Mouse (Mus musculus) intestine, embryonic 14.5 days (tissue): ENCODE results near the gene Slc17a7. TPM values are rescaled to one million over a fixed set of nuclear protein-coding genes. Genes with fewer than 3 reads are reported as not detected.
A peak's percentile ranks its signal among the peaks of the same experiment; 100 is the strongest.

Source experiments
- ATAC-seq: fragments of 200-750 bp; cut with Nextera tagmentation; replicated peaks from 2 replicates; pipeline ENCODE4 v1.8.0; 2017; ENCODE audit warnings: low read depth, moderate number of reproducible peaks, moderate TSS enrichment, moderate library complexity; ENCODE audit not compliant: low FRiP score, low TSS enrichment
- DNase-seq: peaks from one replicate; pipeline ENCODE4 v3.0.0-alpha.2; 2018; ENCODE audit warnings: low spot score
- H3K27ac ChIP-seq: fragments of 300-500 bp; sonication (generic); 2 replicates; pipeline ENCODE4 v1.5.1; 2014; ENCODE audit warnings: low read depth, mild to moderate bottlenecking, control low read depth
- H3K27me3 ChIP-seq: fragments of 300-500 bp; sonication (generic); replicated peaks from 2 replicates; pipeline ENCODE4 v1.6.1; 2014; ENCODE audit warnings: low read length, control low read depth; ENCODE audit not compliant: control insufficient read depth, insufficient read depth
- H3K36me3 ChIP-seq: fragments of 300-500 bp; sonication (generic); 2 replicates; pipeline ENCODE4 v1.6.1; 2014; ENCODE audit warnings: low read length, control low read depth; ENCODE audit not compliant: control insufficient read depth, insufficient read depth
- H3K4me1 ChIP-seq: fragments of 300-500 bp; sonication (generic); replicated peaks from 2 replicates; pipeline ENCODE4 v1.6.1; 2014; ENCODE audit warnings: low read length, control low read depth, mixed read lengths; ENCODE audit not compliant: control insufficient read depth, insufficient read depth
- H3K4me2 ChIP-seq: fragments of 300-500 bp; sonication (generic); 2 replicates; pipeline ENCODE4 v1.6.1; 2014; ENCODE audit warnings: low read length
- H3K4me3 ChIP-seq: fragments of 300-500 bp; sonication (generic); 2 replicates; pipeline ENCODE4 v1.5.1; 2014; ENCODE audit warnings: low read depth, low read length, control low read depth, mixed read lengths
- H3K9ac ChIP-seq: fragments of 300-500 bp; sonication (generic); 2 replicates; pipeline ENCODE4 v1.6.1; 2014; ENCODE audit warnings: mild to moderate bottlenecking, low read length
- H3K9me3 ChIP-seq: fragments of 300-500 bp; sonication (generic); 2 replicates; pipeline ENCODE4 v1.6.1; 2016; ENCODE audit warnings: low read length, control low read depth; ENCODE audit not compliant: control insufficient read depth
- WGBS: fragments of 180-500 bp; shearing (Covaris S2); extraction: QIAGEN DNeasy Blood & Tissue Kit; methylation state at CpG from one replicate; pipeline ENCODE4 v1.1.7; 2014; 5-methylcytosine and 5-hydroxymethylcytosine counted together
- polyA plus RNA-seq: library from polyadenylated mRNA; unstranded; fragments of >200 nt; fragmentation: Nextera tagmentation; extraction: Ambion mirVana; gene quantifications from 2 replicates; pipeline ENCODE4 v1.2.1, GENCODE M21; 2014

Gene Slc17a7
- polyA plus RNA-seq, 1 experiment from 2014 or later, result 0.07 TPM

DNA sequence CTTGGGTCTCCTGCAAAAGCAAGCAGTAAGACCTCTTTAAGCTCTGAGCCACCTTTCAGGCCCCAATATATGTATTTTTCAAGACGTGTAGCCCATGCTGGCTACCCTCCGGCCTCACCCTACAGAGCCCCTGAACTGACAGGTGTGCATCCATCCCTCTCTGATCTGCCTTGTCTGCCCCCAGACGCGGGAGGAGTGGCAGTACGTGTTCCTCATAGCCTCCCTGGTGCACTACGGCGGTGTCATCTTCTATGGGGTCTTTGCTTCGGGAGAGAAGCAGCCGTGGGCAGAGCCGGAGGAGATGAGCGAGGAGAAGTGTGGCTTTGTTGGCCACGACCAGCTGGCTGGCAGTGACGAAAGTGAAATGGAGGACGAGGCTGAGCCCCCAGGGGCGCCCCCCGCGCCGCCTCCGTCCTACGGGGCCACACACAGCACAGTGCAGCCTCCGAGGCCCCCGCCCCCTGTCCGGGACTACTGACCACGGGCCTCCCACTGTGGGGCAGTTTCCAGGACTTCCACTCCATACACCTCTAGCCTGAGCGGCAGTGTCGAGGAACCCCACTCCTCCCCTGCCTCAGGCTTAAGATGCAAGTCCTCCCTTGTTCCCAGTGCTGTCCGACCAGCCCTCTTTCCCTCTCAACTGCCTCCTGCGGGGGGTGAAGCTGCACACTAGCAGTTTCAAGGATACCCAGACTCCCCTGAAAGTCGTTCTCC lies 11.0 kb downstream of the Slc17a7 start:
- H3K4me3 ChIP-seq, result no peak overlapping the region

DNA sequence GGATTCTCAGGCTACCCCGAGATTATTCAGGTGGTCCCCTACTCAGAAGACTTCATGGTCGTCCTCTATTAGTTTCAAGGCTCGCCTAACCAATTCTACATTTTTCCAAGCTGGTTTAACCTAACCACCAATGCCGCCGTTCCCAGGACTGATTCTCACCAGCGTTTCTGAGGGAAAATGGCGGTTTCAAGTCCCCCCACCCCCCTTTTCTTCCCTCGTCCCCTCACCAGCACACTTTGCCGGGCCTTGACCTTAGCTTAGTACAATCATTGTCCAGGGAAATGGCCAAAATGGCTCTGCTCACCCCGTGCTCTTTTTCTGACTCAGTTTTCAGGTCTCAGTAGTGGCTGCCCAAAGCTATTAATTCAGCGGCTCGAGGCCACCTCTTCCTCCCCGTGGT lies 11.6 kb downstream of the Slc17a7 start:
- peaks cover 76% of the 10 kb centered on the region for H3K27me3 ChIP-seq
- H3K36me3 ChIP-seq, result no peaks in the 10 kb centered on the region
- peaks cover 3% of the 10 kb centered on the region for H3K9me3 ChIP-seq
- no peak overlapping the region for H3K4me3 ChIP-seq
- no peak overlapping the region for H3K4me2 ChIP-seq
- H3K4me1 ChIP-seq, result peaks cover 5% of the 10 kb centered on the region
- 3% methylated on average over 13 of the region's 13 CpGs for WGBS
- H3K9ac ChIP-seq, result no peak overlapping the region
- no peak for ATAC-seq
- no peak for DNase-seq
- no peak overlapping the region for H3K27ac ChIP-seq

More for the DNA sequence above, 11.0 kb downstream of the Slc17a7 start:
- Histone ChIP-seq H3K9ac (no peak overlapping the region), H3K36me3 (no peaks in the 10 kb centered on the region), H3K9me3 (peaks cover 10% of the 10 kb centered on the region), H3K27me3 (peaks cover 72% of the 10 kb centered on the region), H3K4me2 (no peak overlapping the region), H3K4me1 (peaks cover 5% of the 10 kb centered on the region), H3K27ac (no peak overlapping the region)
- ATAC-seq (0 out of 2 replicates have a peak, but pooled peaks have one; percentile 24), DNase-seq (no peak)
- 4% methylated on average over 28 of the region's 29 CpGs for WGBS

DNA sequence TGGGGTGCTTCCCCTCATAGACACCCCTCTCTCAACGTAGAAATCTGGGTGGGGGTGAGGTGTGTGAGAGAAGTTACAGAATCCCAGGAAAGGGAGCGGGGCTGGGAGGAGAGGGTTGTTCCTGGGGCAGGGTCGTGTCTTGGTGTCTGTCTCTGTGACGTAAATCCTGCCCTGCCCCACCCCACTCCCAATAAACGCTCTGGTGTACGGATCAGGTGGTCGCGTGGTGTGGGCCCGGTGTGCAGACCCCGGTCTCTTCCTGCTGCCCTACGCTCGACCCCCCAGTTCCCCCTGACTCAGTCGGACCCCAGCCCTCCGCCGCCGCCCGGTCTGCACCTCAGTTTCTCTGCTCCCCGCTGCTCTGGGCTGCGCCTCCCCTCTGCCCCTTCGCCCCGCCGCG lies 12.2 kb downstream of the Slc17a7 start:
- WGBS, result 2% methylated on average over 23 of the region's 23 CpGs
- no peak overlapping the region; the same call in 1 of the 2 replicates for H3K4me3 ChIP-seq
- ATAC-seq (no peak), DNase-seq (no peak)
- peaks cover 5% of the 10 kb centered on the region for H3K4me1 ChIP-seq
- no peak overlapping the region for H3K27ac ChIP-seq
- peak overlapping the region; percentile 31 for H3K4me2 ChIP-seq
- no peaks in the 10 kb centered on the region for H3K36me3 ChIP-seq
- no peaks in the 10 kb centered on the region; the same call in 1 of the 2 replicates for H3K9me3 ChIP-seq
- H3K9ac ChIP-seq, result no peak overlapping the region
- H3K27me3 ChIP-seq, result peaks cover 81% of the 10 kb centered on the region

DNA sequence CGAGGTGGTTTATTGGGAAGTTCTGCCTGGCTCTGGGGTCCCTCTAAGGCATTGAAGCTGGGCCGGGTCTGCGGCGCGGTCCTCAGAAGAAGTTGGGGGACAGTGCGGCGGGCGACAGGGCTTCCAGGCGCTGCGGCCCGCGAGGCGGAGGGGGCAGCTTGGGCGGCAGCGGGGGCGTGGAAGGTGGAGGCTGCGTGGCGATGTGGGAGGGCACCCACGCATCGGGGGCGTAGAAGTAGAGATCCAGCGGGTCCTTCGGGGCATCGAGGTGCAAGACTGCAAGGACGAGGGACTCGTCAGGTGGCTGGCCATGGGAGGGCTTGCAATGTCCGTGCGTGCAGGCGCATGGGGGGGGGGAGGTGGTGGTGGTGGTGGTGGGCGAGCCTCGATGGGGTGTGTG lies 12.6 kb downstream of the Slc17a7 start:
- H3K4me1 ChIP-seq, result peaks cover 5% of the 10 kb centered on the region
- ATAC-seq (no peak), DNase-seq (no peak)
- WGBS, result 3% methylated on average over 31 of the region's 31 CpGs
- H3K9ac ChIP-seq, result no peak overlapping the region
- no peaks in the 10 kb centered on the region for H3K36me3 ChIP-seq
- H3K4me3 ChIP-seq, result no peak overlapping the region; the same call in 1 of the 2 replicates
- peaks cover 85% of the 10 kb centered on the region for H3K27me3 ChIP-seq
- H3K9me3 ChIP-seq, result no peaks in the 10 kb centered on the region; the same call in 1 of the 2 replicates
- peak overlapping the region; percentile 31 for H3K4me2 ChIP-seq
- no peak overlapping the region for H3K27ac ChIP-seq

DNA sequence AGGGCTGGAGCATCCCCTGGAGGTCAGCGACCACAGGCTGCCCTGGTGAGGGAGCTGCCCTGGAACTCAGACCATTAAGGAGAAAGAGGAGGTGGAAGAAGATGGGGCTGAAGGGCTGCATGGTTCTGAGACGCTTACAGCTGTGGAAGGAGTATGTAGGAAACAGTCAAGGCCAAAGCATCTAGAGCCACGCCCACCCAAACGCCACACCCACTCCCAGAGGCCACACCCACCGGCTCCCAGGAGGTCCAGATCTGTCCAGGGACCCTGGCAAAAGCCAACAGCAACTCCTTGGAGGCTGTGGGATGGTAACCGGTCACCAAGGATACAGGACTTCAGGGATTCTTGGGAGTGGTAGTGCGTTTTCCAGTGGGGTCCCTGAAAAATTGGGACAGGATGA lies 14.8 kb downstream of the Slc17a7 start:
- Histone ChIP-seq H3K4me3 (no peak overlapping the region), H3K4me1 (peaks cover 9% of the 10 kb centered on the region), H3K27me3 (peaks cover 98% of the 10 kb centered on the region), H3K9me3 (no peaks in the 10 kb centered on the region), H3K4me2 (no peak overlapping the region), H3K27ac (no peak overlapping the region), H3K9ac (no peak overlapping the region), H3K36me3 (no peaks in the 10 kb centered on the region)
- 24% methylated on average over 7 of the region's 7 CpGs for WGBS
- DNase-seq (no peak), ATAC-seq (no peak)

DNA sequence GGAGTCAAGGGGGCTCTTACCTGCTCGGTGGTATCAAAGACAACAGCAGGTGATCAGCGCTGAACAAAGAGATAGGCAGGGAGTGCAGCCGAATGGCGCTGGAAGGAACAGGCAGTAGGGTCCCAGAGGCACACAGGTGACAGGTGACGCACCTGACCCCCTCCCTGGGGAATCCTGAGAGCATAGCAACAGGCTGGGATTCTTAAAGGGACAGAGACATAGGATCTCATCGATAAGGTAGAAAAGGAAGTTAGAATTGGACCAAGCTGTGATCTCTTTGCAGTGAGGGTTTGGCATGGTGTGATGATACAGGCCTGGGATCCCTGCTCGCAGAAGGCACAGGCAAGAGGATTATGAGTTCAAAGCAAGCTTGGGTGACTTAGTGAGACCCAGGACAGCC lies 15.7 kb downstream of the Slc17a7 start, which contains the start of gene Gfy:
Gene Gfy, minus strand, starts transcription at position 101 of the 400 bp plus-strand sequence.
- peaks cover 100% of the 10 kb centered on the region for H3K27me3 ChIP-seq
- no peak for DNase-seq
- no peak within 1 kb of the TSS for H3K4me3 ChIP-seq
- H3K9me3 ChIP-seq, result no peaks in the 10 kb centered on the region
- H3K4me2 ChIP-seq, result no peak within 1 kb of the TSS
- H3K36me3 ChIP-seq, result no peaks in the 10 kb centered on the region
- 25% methylated on average over 7 of the region's 7 CpGs for WGBS
- H3K9ac ChIP-seq, result no peak within 1 kb of the TSS
- ATAC-seq, result no peak
- H3K27ac ChIP-seq, result no peak within 1 kb of the TSS
- peaks cover 9% of the 10 kb centered on the region for H3K4me1 ChIP-seq

DNA sequence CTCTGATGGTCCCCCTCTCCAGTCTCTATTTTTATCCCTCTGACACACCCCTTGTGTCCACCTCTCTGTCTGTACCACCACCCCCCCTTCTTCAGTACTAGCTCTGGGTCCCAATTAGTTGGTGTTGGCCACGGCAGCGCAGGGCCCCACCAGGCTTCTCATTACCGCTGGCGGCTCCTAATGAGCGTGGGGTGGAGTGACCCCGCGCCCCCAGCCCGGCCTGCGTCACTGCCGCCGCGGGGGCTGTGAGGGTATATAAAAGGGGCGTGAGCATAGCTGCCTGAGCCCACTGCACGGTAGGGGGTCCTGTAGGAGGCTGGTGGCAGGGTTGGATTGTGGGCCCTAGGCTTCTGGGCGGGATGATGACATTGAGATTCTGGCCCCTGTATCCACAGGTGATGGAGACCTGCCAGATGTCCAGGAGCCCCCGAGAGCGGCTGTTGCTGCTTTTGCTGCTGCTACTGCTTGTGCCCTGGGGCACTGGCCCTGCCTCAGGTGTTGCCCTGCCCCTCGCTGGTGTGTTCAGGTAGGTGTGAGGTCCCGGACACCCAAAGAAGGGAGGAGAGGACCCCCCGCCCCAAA lies 17.2 kb downstream of the Slc17a7 start, which contains the start of gene Pth2:
Gene Pth2, plus strand, starts transcription at position 100 of the 582 bp plus-strand sequence.
- DNase-seq (no peak), ATAC-seq (no peak)
- Histone ChIP-seq H3K4me1 (peaks cover 9% of the 10 kb centered on the region), H3K9me3 (no peaks in the 10 kb centered on the region), H3K27me3 (peaks cover 100% of the 10 kb centered on the region), H3K9ac (no peak within 1 kb of the TSS), H3K36me3 (no peaks in the 10 kb centered on the region), H3K27ac (no peak within 1 kb of the TSS), H3K4me2 (peak within 1 kb of the TSS; percentile 56; the same call in 1 of the 2 replicates), H3K4me3 (no peak within 1 kb of the TSS)
- WGBS, result 26% methylated on average over 20 of the region's 20 CpGs

DNA sequence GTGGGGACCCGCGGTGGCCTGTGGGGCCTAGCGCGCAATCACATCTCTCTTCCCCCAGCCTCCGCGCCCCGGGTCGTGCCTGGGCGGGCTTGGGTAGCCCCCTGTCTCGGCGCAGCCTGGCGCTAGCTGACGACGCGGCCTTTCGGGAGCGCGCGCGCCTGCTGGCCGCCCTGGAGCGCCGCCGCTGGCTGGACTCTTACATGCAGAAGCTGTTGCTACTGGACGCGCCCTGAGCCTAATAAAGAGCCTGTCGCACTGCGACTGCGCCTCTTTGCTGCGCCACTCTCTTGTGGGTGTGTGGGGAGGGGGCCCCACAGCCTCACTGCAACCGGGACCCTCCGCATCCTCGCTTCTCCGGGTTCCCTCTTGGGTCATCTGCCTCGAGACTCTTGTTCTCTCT lies 17.8 kb downstream of the Slc17a7 start:
- no peak overlapping the region for H3K4me3 ChIP-seq
- H3K9ac ChIP-seq, result no peak overlapping the region
- ATAC-seq, result no peak
- no peaks in the 10 kb centered on the region for H3K36me3 ChIP-seq
- no peak overlapping the region for H3K4me2 ChIP-seq
- no peaks in the 10 kb centered on the region for H3K9me3 ChIP-seq
- H3K27ac ChIP-seq, result no peak overlapping the region
- no peak for DNase-seq
- H3K4me1 ChIP-seq, result peaks cover 4% of the 10 kb centered on the region; the same call in 1 of the 2 replicates
- peaks cover 100% of the 10 kb centered on the region for H3K27me3 ChIP-seq
- 7% methylated on average over 35 of the region's 35 CpGs for WGBS
